Mouse (Mus musculus) embryonic facial prominence, embryonic 11.5 days (tissue): Measurements from ENCODE around the gene Pde1a. TPM values are rescaled to one million over a fixed set of nuclear protein-coding genes. Genes with fewer than 3 reads are reported as not detected.
"Not testable (repeated sequence)": the region's sequence is repeated elsewhere in the genome, so short reads cannot be mapped to it uniquely, and the experiment has no call there.

ENCODE experiments used
- ATAC-seq: fragments of 200-750 bp; cut with Nextera tagmentation; replicated peaks from 2 replicates; pipeline ENCODE4 v1.8.0; 2017; ENCODE audit warnings: low read depth; ENCODE audit not compliant: insufficient number of reproducible peaks, low FRiP score, low TSS enrichment
- DNase-seq: peaks from one replicate; pipeline ENCODE4 v3.0.0-alpha.2; 2015; ENCODE audit warnings: low spot score
- H3K27ac ChIP-seq: fragments of 300-500 bp; sonication (generic); replicated peaks from 2 replicates; pipeline ENCODE4 v1.5.1; 2014; ENCODE audit warnings: mild to moderate bottlenecking, low read depth, low read length, control low read depth
- H3K27me3 ChIP-seq: fragments of 300-500 bp; sonication (generic); 2 replicates; pipeline ENCODE4 v1.6.1; 2014; ENCODE audit warnings: mild to moderate bottlenecking, low read length, moderate library complexity, mixed read lengths; ENCODE audit not compliant: control insufficient read depth, insufficient read depth
- H3K36me3 ChIP-seq: fragments of 300-500 bp; sonication (generic); replicated peaks from 2 replicates; pipeline ENCODE4 v1.6.1; 2014; ENCODE audit warnings: low read depth, mild to moderate bottlenecking, low read length, moderate library complexity, mixed read lengths; ENCODE audit not compliant: control insufficient read depth, insufficient read depth
- H3K4me1 ChIP-seq: fragments of 300-500 bp; sonication (generic); 2 replicates; pipeline ENCODE4 v1.6.1; 2014; ENCODE audit warnings: low read length, mixed read lengths; ENCODE audit not compliant: control insufficient read depth, insufficient read depth
- H3K4me2 ChIP-seq: fragments of 300-500 bp; sonication (generic); 2 replicates; pipeline ENCODE4 v1.6.1; 2014; ENCODE audit warnings: low read depth, mild to moderate bottlenecking, control low read depth, low read length, moderate library complexity
- H3K4me3 ChIP-seq: fragments of 300-500 bp; sonication (generic); 2 replicates; pipeline ENCODE4 v1.5.1; 2014; ENCODE audit warnings: low read depth, low read length, control low read depth
- H3K9ac ChIP-seq: fragments of 300-500 bp; sonication (generic); replicated peaks from 2 replicates; pipeline ENCODE4 v1.6.1; 2014; ENCODE audit warnings: mild to moderate bottlenecking, control low read depth, low read length
- H3K9me3 ChIP-seq: fragments of 300-500 bp; sonication (generic); replicated peaks from 2 replicates; pipeline ENCODE4 v1.6.1; 2016; ENCODE audit warnings: mild to moderate bottlenecking, low read length, inconsistent platforms, mixed read lengths; ENCODE audit not compliant: control insufficient read depth
- WGBS: fragments of 180-500 bp; shearing (Covaris S2); extraction: QIAGEN DNeasy Blood & Tissue Kit; methylation state at CpG from one replicate; pipeline ENCODE4 v1.1.7; 2014; 5-methylcytosine and 5-hydroxymethylcytosine counted together
- polyA plus RNA-seq: library from polyadenylated mRNA; unstranded; fragments of >200 nt; fragmentation: Nextera tagmentation; extraction: Ambion mirVana; gene quantifications from 2 replicates; pipeline ENCODE4 v1.2.1, GENCODE M21; 2014

Gene Pde1a
- polyA plus RNA-seq, 1 experiment from 2014 or later, result 4.4 TPM

DNA sequence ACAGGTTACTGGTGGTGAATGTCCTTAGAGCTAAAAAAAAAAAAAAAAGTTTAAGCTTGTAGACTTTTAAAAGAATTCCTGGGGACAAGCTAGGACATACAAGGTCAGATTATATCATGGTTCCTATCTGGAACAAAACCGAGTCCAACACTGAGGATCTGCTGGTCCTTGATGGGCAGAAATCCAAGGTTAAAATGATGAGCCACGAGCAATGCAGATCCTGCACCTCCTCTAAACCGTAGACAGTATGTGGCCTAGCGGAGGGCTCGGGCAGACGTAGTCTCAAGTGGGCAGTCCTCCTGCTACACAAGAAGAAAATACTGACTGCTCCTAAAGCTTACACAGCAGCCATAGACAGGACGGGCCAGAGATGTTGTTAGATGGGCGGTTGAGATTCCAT, 238.5 kb downstream of the Pde1a start:
- no peak overlapping the region for H3K27ac ChIP-seq
- H3K27me3 ChIP-seq, result no peaks in the 10 kb centered on the region
- H3K4me2 ChIP-seq, result no peak overlapping the region
- ATAC-seq (no peak), DNase-seq (no peak)
- no peaks in the 10 kb centered on the region for H3K36me3 ChIP-seq
- no peaks in the 10 kb centered on the region for H3K9me3 ChIP-seq
- WGBS, result 88% methylated on average over 8 of the region's 8 CpGs
- no peak overlapping the region for H3K9ac ChIP-seq
- no peaks in the 10 kb centered on the region for H3K4me1 ChIP-seq
- H3K4me3 ChIP-seq, result no peak overlapping the region

DNA sequence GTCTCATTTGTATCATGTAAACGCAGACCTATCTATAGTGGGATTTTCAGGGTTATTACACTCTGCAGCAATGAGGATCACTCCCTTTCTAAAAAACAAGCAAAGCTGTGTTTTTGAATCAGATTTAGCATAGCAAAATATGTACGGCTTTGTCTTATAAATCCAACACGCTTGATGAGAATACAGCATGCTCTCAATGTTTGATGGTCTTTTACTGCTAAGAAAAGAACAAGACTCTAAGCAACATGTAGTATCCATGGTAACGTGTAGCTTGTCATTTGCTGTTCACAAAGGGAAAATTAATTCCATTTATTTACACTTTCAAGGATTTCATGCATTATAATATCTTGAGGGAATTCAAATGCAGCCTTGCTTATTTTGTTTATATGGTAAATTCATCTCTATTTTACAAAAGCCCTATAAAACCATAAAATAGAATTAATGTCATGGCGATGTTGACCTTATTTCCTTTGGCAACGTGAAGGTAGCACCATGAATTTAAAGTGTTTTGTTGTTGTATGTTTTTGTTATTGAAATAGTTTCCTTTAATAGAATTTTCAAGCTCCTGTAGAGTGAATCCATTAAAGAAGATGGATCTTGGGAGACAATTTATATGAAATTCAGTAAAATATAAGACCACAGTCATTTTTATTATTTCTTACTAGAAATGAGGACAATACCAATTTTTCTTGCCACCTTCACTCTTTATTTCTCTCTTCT, 245.5 kb downstream of the Pde1a start:
- Histone ChIP-seq H3K4me2 (no peak overlapping the region), H3K9me3 (no peaks in the 10 kb centered on the region), H3K9ac (no peak overlapping the region), H3K27me3 (no peaks in the 10 kb centered on the region), H3K27ac (no peak overlapping the region), H3K4me1 (no peaks in the 10 kb centered on the region), H3K4me3 (no peak overlapping the region), H3K36me3 (no peaks in the 10 kb centered on the region)
- ATAC-seq (no peak), DNase-seq (no peak)
- 94% methylated on average over 6 of the region's 6 CpGs for WGBS

DNA sequence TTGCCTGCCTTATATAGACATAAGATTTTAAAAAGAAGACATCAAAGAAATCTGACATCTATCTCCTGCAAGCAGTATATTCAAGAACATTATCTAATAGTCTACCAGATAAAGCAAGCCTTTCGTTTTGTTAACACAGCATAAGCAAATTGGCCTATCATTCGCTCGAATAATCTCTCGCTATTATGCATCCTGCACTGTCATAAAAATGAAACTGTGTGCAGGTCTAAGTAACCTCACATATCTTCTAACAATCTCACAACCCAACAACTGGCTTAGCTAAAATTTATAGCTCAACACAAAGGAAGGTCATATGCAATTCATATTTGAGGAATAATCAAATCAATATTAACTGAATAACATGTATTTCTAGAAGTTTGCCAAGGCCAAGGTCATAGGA, 246.0 kb downstream of the Pde1a start:
- Histone ChIP-seq H3K36me3 (no peaks in the 10 kb centered on the region), H3K4me1 (no peaks in the 10 kb centered on the region), H3K9ac (no peak overlapping the region), H3K27me3 (no peaks in the 10 kb centered on the region), H3K4me2 (no peak overlapping the region), H3K4me3 (no peak overlapping the region), H3K9me3 (no peaks in the 10 kb centered on the region), H3K27ac (no peak overlapping the region)
- 93% methylated on average over 4 of the region's 4 CpGs for WGBS
- ATAC-seq, result no peak
- DNase-seq, result no peak

DNA sequence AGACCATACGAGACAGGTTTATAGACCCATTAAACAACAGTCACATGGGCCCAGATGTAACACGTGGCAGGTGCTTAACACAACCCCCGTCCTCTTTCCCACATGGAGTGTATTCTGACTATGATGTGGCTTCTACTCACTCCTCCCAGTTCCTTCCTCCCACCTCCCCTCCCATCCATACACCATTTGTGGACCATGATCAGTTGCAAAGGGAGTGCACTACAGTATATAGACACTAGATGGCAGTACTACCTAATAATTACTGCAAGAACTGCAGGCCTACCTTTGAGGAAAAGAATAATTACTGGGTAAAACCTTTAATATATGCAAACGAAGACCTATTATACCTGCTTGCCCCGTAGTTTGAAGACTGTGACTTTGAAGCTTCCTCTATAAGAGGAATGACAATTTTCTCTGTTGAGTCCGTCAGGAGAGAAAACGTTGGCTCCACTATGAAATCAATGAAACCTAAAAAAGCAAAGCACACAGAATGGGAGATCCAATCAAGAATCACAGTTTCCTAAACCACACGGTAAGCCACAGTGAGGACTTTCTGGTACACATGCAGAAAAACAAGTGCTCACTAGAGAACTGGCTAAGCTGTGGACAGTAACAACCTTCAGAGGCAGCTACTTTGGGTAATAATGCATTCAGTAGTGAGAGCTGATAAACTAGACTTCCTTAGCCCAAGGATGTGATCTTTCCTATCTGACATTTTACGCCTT, 263.8 kb downstream of the Pde1a start:
- H3K4me3 ChIP-seq, result no peak overlapping the region
- H3K9me3 ChIP-seq, result no peaks in the 10 kb centered on the region
- H3K27me3 ChIP-seq, result no peaks in the 10 kb centered on the region
- H3K9ac ChIP-seq, result no peak overlapping the region
- 43% methylated on average over 9 of the region's 9 CpGs for WGBS
- H3K4me1 ChIP-seq, result no peaks in the 10 kb centered on the region
- no peak overlapping the region for H3K27ac ChIP-seq
- H3K36me3 ChIP-seq, result no peaks in the 10 kb centered on the region
- DNase-seq, result peak; percentile 83
- no peak overlapping the region for H3K4me2 ChIP-seq
- peak; percentile 83; the same call in 1 of the 2 replicates for ATAC-seq

DNA sequence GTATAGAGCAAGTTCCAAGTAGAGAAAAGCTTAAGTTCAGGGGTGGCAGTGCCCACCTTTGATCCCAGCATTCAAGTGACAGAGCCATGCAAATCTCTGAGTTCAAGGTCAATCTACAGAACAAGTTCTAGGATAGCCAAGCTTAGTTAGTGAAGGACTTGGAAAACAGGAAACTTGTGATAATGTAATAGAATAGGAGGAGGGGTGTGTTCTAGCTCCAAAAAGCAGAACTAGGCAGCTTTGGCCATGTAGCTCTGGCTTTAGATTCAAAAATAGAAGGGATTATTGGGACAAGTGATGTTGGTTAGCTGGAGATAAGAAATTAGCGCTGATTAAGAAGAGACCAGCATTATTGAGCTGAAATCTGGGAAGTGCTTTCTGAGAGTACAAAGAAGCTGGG, 272.4 kb downstream of the Pde1a start:
- H3K9ac ChIP-seq, result no peak overlapping the region
- H3K4me1 ChIP-seq, result no peaks in the 10 kb centered on the region
- WGBS, result 100% methylated on average over 1 of the region's 1 CpGs
- H3K36me3 ChIP-seq, result no peaks in the 10 kb centered on the region
- no peaks in the 10 kb centered on the region for H3K9me3 ChIP-seq
- no peak overlapping the region for H3K27ac ChIP-seq
- no peak overlapping the region for H3K4me2 ChIP-seq
- DNase-seq, result no peak
- ATAC-seq, result no peak
- no peak overlapping the region for H3K4me3 ChIP-seq
- no peaks in the 10 kb centered on the region for H3K27me3 ChIP-seq

DNA sequence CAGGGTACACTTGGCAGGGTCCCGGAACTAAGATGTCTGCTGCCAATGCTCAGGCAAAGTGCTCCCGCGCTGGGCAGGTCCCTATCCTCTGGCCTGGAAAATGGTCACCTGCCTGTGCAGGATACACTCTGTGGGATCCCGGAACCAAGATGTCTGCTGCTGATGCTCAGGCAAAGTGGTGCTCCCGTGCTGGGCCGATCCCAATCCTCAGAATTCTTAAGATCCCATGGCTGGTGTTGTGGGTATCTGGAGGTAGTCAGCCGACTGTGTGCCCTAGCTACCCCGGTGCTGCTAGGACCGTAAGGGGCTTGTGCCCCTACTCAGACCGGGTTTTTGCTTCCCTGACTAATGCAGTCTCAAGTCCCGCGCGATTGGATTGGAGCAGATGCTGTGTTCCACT, 281.9 kb downstream of the Pde1a start:
- not testable (repeated sequence) for H3K36me3 ChIP-seq, H3K4me1 ChIP-seq, H3K9ac ChIP-seq, ATAC-seq, DNase-seq, H3K27me3 ChIP-seq, H3K4me2 ChIP-seq, H3K27ac ChIP-seq, H3K9me3 ChIP-seq, H3K4me3 ChIP-seq
- 86% methylated on average over 13 of the region's 13 CpGs for WGBS

DNA sequence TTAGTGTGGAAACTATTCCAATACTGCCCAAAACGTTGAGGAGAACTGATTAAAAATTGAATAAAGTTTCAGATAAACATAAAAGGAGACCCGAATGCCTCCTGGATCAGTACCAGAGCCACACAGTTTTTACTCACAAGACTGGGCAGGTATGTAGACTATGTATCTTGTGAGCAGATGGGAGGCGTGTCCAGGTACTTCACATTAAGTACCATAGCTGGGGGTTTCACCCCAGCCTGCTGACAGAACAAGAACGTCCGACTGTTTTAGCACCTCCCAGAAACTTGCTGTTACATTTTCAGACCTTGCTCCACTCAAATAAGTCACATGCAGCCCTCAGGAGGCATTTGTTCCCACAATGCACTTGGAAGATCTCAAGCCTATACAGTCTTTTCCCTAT, 289.7 kb downstream of the Pde1a start:
- no peaks in the 10 kb centered on the region for H3K27me3 ChIP-seq
- WGBS, result 72% methylated on average over 5 of the region's 5 CpGs
- no peaks in the 10 kb centered on the region for H3K4me1 ChIP-seq
- H3K27ac ChIP-seq, result no peak overlapping the region
- no peak overlapping the region for H3K4me2 ChIP-seq
- ATAC-seq, result no peak
- no peaks in the 10 kb centered on the region for H3K9me3 ChIP-seq
- DNase-seq, result no peak
- H3K9ac ChIP-seq, result no peak overlapping the region
- H3K36me3 ChIP-seq, result no peaks in the 10 kb centered on the region
- no peak overlapping the region for H3K4me3 ChIP-seq

DNA sequence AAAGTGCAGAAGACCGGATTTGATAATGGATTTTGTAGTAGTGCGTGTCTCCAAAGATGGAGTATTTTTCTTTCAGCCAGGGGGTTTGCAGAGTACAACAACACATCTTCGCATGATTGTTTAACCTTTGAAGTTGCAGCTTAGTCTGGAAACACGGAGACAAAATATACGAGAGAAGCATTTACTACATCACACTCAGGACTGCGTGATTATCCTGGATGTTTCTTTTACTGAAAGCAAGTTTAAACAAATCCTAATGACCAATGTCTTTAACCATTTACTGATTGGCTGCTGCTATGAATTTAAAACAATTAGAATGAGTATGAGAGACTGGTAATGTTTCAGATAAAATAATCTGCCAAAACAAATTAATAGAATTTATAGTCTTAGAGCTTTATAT, 290.2 kb downstream of the Pde1a start:
- H3K9ac ChIP-seq, result no peak overlapping the region
- WGBS, result 77% methylated on average over 6 of the region's 6 CpGs

More for the DNA sequence above, 290.2 kb downstream of the Pde1a start:
- no peaks in the 10 kb centered on the region for H3K9me3 ChIP-seq
- no peak overlapping the region for H3K27ac ChIP-seq
- H3K4me1 ChIP-seq, result no peaks in the 10 kb centered on the region
- H3K4me2 ChIP-seq, result no peak overlapping the region
- no peaks in the 10 kb centered on the region for H3K36me3 ChIP-seq
- no peak overlapping the region for H3K4me3 ChIP-seq
- no peak for ATAC-seq
- no peak for DNase-seq
- no peaks in the 10 kb centered on the region for H3K27me3 ChIP-seq
